Mouse (Mus musculus): Measurements from ENCODE around the gene Tll2. TPM values are rescaled to one million over a fixed set of nuclear protein-coding genes. Genes with fewer than 3 reads are reported as not detected.
A peak's percentile ranks its signal among the peaks of the same experiment; 100 is the strongest.

The Tll2 gene
- polyA plus RNA-seq, 1 experiment from 2014 or later: 0.91 TPM

DNA sequence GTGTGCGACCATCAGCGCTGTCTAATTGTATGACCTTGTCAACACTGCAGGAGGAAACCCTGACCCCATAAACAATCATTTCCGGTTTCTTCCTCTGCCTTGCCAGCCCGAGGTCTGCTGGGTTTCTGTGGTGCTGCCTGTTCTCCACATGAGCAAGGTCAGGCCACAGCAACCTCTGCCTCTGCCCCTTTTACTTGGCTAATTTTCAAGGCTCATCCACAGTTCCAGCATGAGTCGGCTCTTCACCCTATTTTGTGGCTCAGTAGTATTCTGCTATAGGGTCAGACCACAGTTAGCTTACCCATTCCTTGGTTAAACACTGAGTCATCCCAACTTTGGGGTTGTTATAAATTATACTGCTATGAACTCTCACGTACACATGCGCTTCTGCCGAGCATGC is 65.7 kb downstream of the Tll2 start:
- H3K9ac ChIP-seq (ENCODE audit: low read depth, low read length): no peak overlapping the region
- no peaks in the 10 kb centered on the region for H3K36me3 ChIP-seq (ENCODE audit: control insufficient read depth, insufficient read depth, low read length)
- H3K9me3 ChIP-seq (ENCODE audit: control insufficient read depth, low read length): no peaks in the 10 kb centered on the region
- no peaks in the 10 kb centered on the region for H3K27me3 ChIP-seq (replicated peaks; ENCODE audit: control insufficient read depth, insufficient read depth, low read length)
- no peak overlapping the region for H3K4me3 ChIP-seq (ENCODE audit: low read length)
- no peaks in the 10 kb centered on the region for H3K4me1 ChIP-seq (ENCODE audit: control insufficient read depth, insufficient read depth, low read depth, low read length)
- no peak for ATAC-seq
- 76% methylated on average over 8 of the region's 8 CpGs for WGBS
- H3K4me2 ChIP-seq (ENCODE audit: low read length): no peak overlapping the region
- H3K27ac ChIP-seq (ENCODE audit: low read depth, low read length): no peak overlapping the region

DNA sequence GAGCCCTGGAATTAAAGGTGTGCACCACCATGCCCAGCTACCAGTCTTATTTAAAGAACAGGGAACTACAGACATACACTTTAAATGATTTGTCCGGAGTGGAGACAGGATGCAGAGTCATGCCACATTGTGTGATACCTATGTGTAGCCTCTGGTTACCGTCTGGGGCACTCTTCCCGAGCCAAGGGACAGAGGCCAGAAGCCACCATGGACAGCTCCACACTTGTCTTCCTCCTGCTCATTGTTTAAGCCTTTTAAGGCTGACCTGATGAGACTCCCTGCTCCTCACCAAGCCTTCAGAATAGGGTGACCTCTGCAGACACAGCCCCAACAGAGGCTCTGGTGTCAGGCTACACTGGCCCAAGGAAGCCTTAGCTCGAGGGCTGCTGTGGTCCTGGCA is 67.0 kb downstream of the Tll2 start:
- no peak overlapping the region for H3K4me3 ChIP-seq (ENCODE audit: low read length)
- no peaks in the 10 kb centered on the region for H3K9me3 ChIP-seq (ENCODE audit: control insufficient read depth, low read length)
- no peak overlapping the region for H3K4me2 ChIP-seq (ENCODE audit: low read length)
- H3K4me1 ChIP-seq (ENCODE audit: control insufficient read depth, insufficient read depth, low read depth, low read length): no peaks in the 10 kb centered on the region
- no peak overlapping the region for H3K9ac ChIP-seq (ENCODE audit: low read depth, low read length)
- H3K27me3 ChIP-seq (replicated peaks; ENCODE audit: control insufficient read depth, insufficient read depth, low read length): no peaks in the 10 kb centered on the region
- 66% methylated on average over 4 of the region's 4 CpGs for WGBS
- no peak for ATAC-seq
- H3K36me3 ChIP-seq (ENCODE audit: control insufficient read depth, insufficient read depth, low read length): no peaks in the 10 kb centered on the region
- no peak overlapping the region for H3K27ac ChIP-seq (ENCODE audit: low read depth, low read length)

DNA sequence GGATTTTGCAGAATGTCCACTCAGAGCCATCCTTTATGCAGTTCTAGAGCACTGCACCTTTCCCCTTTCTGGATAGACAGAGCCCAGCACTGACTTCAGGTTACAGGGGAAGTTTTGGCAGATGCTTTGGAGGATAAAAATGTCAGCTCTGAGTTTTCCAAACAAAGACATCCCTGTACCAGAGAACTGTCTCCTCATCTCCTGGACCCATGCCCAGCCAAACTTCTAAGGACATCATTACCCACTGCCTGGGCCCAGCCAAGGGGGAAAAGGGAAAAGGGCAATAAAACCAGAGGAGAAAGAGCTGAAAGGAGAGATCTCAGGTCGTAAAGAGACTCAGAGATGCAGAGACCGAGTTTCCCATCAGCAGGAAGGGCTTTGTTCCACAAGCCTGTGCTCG is 83.6 kb downstream of the Tll2 start:
- Histone ChIP-seq H3K27ac (ENCODE audit: low read depth, low read length) (no peak overlapping the region), H3K9me3 (ENCODE audit: control insufficient read depth, low read length) (no peaks in the 10 kb centered on the region), H3K27me3 (replicated peaks; ENCODE audit: control insufficient read depth, insufficient read depth, low read length) (no peaks in the 10 kb centered on the region), H3K9ac (ENCODE audit: low read depth, low read length) (no peak overlapping the region), H3K4me3 (ENCODE audit: low read length) (no peak overlapping the region), H3K4me2 (ENCODE audit: low read length) (no peak overlapping the region), H3K4me1 (ENCODE audit: control insufficient read depth, insufficient read depth, low read depth, low read length) (no peaks in the 10 kb centered on the region; the same call in 1 of the 2 replicates), H3K36me3 (ENCODE audit: control insufficient read depth, insufficient read depth, low read length) (no peaks in the 10 kb centered on the region)
- WGBS: 22% methylated on average over 3 of the region's 3 CpGs
- ATAC-seq: no peak

- H3K27me3 ChIP-seq (replicated peaks; ENCODE audit: control insufficient read depth, insufficient read depth, low read length): no peaks in the 10 kb centered on the region
- H3K36me3 ChIP-seq (ENCODE audit: control insufficient read depth, insufficient read depth, low read length): no peaks in the 10 kb centered on the region
- ATAC-seq: peak; percentile 34; the same call in 1 of the 2 replicates
Measured at GRCm38 (mm10) chr19:41119924-41120323, 86.7 kb downstream of the Tll2 start.

DNA sequence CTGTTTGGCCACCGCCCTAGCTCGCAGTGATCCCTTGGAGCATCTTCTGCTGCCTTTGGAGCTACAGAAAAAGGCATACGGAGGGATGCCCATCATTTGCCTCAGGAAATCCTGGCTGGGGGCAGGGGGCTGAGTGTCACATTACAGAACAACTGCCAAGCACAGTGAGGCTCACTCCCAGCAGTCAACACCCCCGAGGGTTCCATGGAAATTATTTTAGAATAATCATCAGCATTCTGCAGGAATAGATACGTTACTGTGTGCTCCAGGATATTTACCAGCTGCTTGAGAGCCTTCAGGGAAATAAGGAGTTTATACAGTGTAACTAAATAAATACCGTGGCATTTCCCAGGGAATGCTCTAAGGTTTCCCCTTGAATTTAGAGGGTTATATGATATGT is 88.3 kb downstream of the Tll2 start:
- Histone ChIP-seq H3K9ac (ENCODE audit: low read depth, low read length) (no peak overlapping the region), H3K4me1 (ENCODE audit: control insufficient read depth, insufficient read depth, low read depth, low read length) (peaks cover 9% of the 10 kb centered on the region), H3K4me2 (ENCODE audit: low read length) (no peak overlapping the region), H3K9me3 (ENCODE audit: control insufficient read depth, low read length) (no peaks in the 10 kb centered on the region), H3K27ac (ENCODE audit: low read depth, low read length) (no peak overlapping the region), H3K4me3 (ENCODE audit: low read length) (no peak overlapping the region), H3K36me3 (ENCODE audit: control insufficient read depth, insufficient read depth, low read length) (no peaks in the 10 kb centered on the region), H3K27me3 (replicated peaks; ENCODE audit: control insufficient read depth, insufficient read depth, low read length) (no peaks in the 10 kb centered on the region)
- no peak for ATAC-seq
- 49% methylated on average over 6 of the region's 6 CpGs for WGBS

More at GRCm38 (mm10) chr19:41119924-41120323, 86.7 kb downstream of the Tll2 start:
- Histone ChIP-seq H3K9ac (ENCODE audit: low read depth, low read length) (no peak overlapping the region), H3K9me3 (ENCODE audit: control insufficient read depth, low read length) (no peaks in the 10 kb centered on the region), H3K4me2 (ENCODE audit: low read length) (no peak overlapping the region), H3K27ac (ENCODE audit: low read depth, low read length) (no peak overlapping the region), H3K4me3 (ENCODE audit: low read length) (no peak overlapping the region), H3K4me1 (ENCODE audit: control insufficient read depth, insufficient read depth, low read depth, low read length) (no peaks in the 10 kb centered on the region; the same call in 1 of the 2 replicates)
- 72% methylated on average over 13 of the region's 13 CpGs for WGBS

DNA sequence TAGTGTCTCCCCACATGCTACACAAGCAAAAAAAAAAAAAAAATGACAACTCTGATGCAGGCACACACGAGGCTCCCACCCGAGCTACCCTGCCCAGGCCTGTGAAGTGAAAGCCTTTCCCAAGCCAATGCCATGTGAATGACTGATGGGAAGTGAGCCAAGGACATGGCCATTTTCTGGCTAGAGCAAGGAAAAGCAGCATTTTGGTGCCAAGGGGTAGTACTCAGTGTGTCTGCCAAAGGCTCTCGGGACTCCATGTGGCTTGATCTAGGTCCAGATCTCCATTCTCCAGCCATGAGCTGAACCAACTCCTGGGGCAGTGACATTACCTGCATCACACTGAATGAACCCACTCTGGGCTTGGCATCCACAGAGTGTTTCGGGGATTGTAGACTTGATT is 89.3 kb downstream of the Tll2 start:
- WGBS: 73% methylated on average over 4 of the region's 4 CpGs
- Histone ChIP-seq H3K27me3 (replicated peaks; ENCODE audit: control insufficient read depth, insufficient read depth, low read length) (no peaks in the 10 kb centered on the region), H3K4me1 (ENCODE audit: control insufficient read depth, insufficient read depth, low read depth, low read length) (peaks cover 14% of the 10 kb centered on the region), H3K9ac (ENCODE audit: low read depth, low read length) (no peak overlapping the region), H3K9me3 (ENCODE audit: control insufficient read depth, low read length) (no peaks in the 10 kb centered on the region), H3K4me2 (ENCODE audit: low read length) (no peak overlapping the region), H3K4me3 (ENCODE audit: low read length) (no peak overlapping the region), H3K36me3 (ENCODE audit: control insufficient read depth, insufficient read depth, low read length) (no peaks in the 10 kb centered on the region), H3K27ac (ENCODE audit: low read depth, low read length) (no peak overlapping the region)
- ATAC-seq: peak; percentile 58; the same call in 1 of the 2 replicates

GRCm38 (mm10) chr19:41114611-41115010 is 92.0 kb downstream of the Tll2 start:
- Histone ChIP-seq H3K4me3 (ENCODE audit: low read length) (no peak overlapping the region), H3K27me3 (replicated peaks; ENCODE audit: control insufficient read depth, insufficient read depth, low read length) (no peaks in the 10 kb centered on the region), H3K4me2 (ENCODE audit: low read length) (no peak overlapping the region), H3K27ac (ENCODE audit: low read depth, low read length) (no peak overlapping the region), H3K36me3 (ENCODE audit: control insufficient read depth, insufficient read depth, low read length) (no peaks in the 10 kb centered on the region), H3K4me1 (ENCODE audit: control insufficient read depth, insufficient read depth, low read depth, low read length) (peaks cover 20% of the 10 kb centered on the region), H3K9ac (ENCODE audit: low read depth, low read length) (no peak overlapping the region), H3K9me3 (ENCODE audit: control insufficient read depth, low read length) (no peaks in the 10 kb centered on the region)
- peak; percentile 50 for ATAC-seq
- 13% methylated on average over 5 of the region's 5 CpGs for WGBS

- peaks cover 23% of the 10 kb centered on the region for H3K4me1 ChIP-seq (ENCODE audit: control insufficient read depth, insufficient read depth, low read depth, low read length)
- H3K9me3 ChIP-seq (ENCODE audit: control insufficient read depth, low read length): no peaks in the 10 kb centered on the region
- 43% methylated on average over 17 of the region's 17 CpGs for WGBS
- ATAC-seq: peak; percentile 40
- H3K4me2 ChIP-seq (ENCODE audit: low read length): no peak overlapping the region
- no peaks in the 10 kb centered on the region for H3K36me3 ChIP-seq (ENCODE audit: control insufficient read depth, insufficient read depth, low read length)
- H3K9ac ChIP-seq (ENCODE audit: low read depth, low read length): no peak overlapping the region
- H3K27ac ChIP-seq (ENCODE audit: low read depth, low read length): no peak overlapping the region
- H3K27me3 ChIP-seq (replicated peaks; ENCODE audit: control insufficient read depth, insufficient read depth, low read length): no peaks in the 10 kb centered on the region
- no peak overlapping the region for H3K4me3 ChIP-seq (ENCODE audit: low read length)
Measured at GRCm38 (mm10) chr19:41113911-41114531, 92.6 kb downstream of the Tll2 start.

DNA sequence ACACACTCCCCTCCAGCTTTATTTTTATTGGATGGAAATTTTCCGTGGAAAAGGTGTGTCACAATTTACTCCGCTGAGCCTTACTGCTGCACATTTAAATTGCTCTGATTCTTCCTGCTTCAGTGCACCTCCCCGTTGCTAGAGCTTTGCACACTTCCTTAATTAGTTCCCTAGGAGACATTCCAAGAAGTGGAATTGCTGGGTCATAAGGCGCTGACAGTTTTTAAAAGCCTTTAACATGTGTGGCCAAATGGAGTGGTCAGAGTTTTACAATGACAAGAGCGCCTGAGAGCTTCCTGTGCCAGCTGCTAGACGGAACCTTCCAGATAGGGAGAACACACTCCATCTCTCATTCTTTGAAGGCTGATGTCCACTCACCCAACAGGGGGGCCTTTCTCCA is 94.0 kb downstream of the Tll2 start:
- no peak overlapping the region for H3K27ac ChIP-seq (ENCODE audit: low read depth, low read length)

More for the DNA sequence above, 94.0 kb downstream of the Tll2 start:
- Histone ChIP-seq H3K36me3 (ENCODE audit: control insufficient read depth, insufficient read depth, low read length) (no peaks in the 10 kb centered on the region), H3K4me2 (ENCODE audit: low read length) (no peak overlapping the region), H3K4me3 (ENCODE audit: low read length) (no peak overlapping the region), H3K4me1 (ENCODE audit: control insufficient read depth, insufficient read depth, low read depth, low read length) (peaks cover 25% of the 10 kb centered on the region), H3K9me3 (ENCODE audit: control insufficient read depth, low read length) (no peaks in the 10 kb centered on the region), H3K27me3 (replicated peaks; ENCODE audit: control insufficient read depth, insufficient read depth, low read length) (no peaks in the 10 kb centered on the region), H3K9ac (ENCODE audit: low read depth, low read length) (no peak overlapping the region)
- ATAC-seq: no peak
- 24% methylated on average over 6 of the region's 6 CpGs for WGBS

Data from hindbrain, embryonic 16.5 days (tissue).